Mouse (Mus musculus): Measurements from ENCODE around the gene Pbld1. TPM values are rescaled to one million over a fixed set of nuclear protein-coding genes. Genes with fewer than 3 reads are reported as not detected.
"Not testable (repeated sequence)": the region's sequence is repeated elsewhere in the genome, so short reads cannot be mapped to it uniquely, and the experiment has no call there.

Pbld1 gene
- polyA plus RNA-seq, 1 experiment from 2014 or later: 0.96 TPM

GRCm38 (mm10) chr10:63053007-63053406 lies 7.0 kb upstream of the Pbld1 start:
- ATAC-seq (ENCODE audit: low FRiP score): no peak

GRCm38 (mm10) chr10:63054071-63054470 lies 5.9 kb upstream of the Pbld1 start:
- DNase-seq (ENCODE audit: low spot score, missing footprints); H3K27me3 ChIP-seq (ENCODE audit: control insufficient read depth, insufficient read depth, low read length); H3K4me2 ChIP-seq; H3K27ac ChIP-seq (ENCODE audit: low read depth, low read length); H3K9me3 ChIP-seq (ENCODE audit: control insufficient read depth, low read length); ATAC-seq (ENCODE audit: low FRiP score); H3K4me1 ChIP-seq (ENCODE audit: control insufficient read depth, insufficient read depth, low read length); H3K9ac ChIP-seq (ENCODE audit: low read length); H3K4me3 ChIP-seq (ENCODE audit: low read depth, low read length); H3K36me3 ChIP-seq (ENCODE audit: control insufficient read depth, insufficient read depth, low read length): not testable (repeated sequence)
- 88% methylated on average over 6 of the region's 6 CpGs for WGBS

More at GRCm38 (mm10) chr10:63053007-63053406, 7.0 kb upstream of the Pbld1 start:
- 61% methylated on average over 6 of the region's 6 CpGs for WGBS
- Histone ChIP-seq H3K27me3 (ENCODE audit: control insufficient read depth, insufficient read depth, low read length) (no peaks in the 10 kb centered on the region), H3K9ac (ENCODE audit: low read length) (no peak overlapping the region), H3K27ac (ENCODE audit: low read depth, low read length) (no peak overlapping the region), H3K4me2 (no peak overlapping the region), H3K36me3 (ENCODE audit: control insufficient read depth, insufficient read depth, low read length) (no peaks in the 10 kb centered on the region), H3K9me3 (ENCODE audit: control insufficient read depth, low read length) (no peaks in the 10 kb centered on the region), H3K4me1 (ENCODE audit: control insufficient read depth, insufficient read depth, low read length) (no peaks in the 10 kb centered on the region), H3K4me3 (ENCODE audit: low read depth, low read length) (no peak overlapping the region)
- DNase-seq (ENCODE audit: low spot score, missing footprints): no peak

- H3K4me3 ChIP-seq (ENCODE audit: low read depth, low read length): no peak overlapping the region
- peak; percentile 8 for DNase-seq (ENCODE audit: low spot score, missing footprints)
- ATAC-seq (ENCODE audit: low FRiP score): no peak
- no peaks in the 10 kb centered on the region for H3K4me1 ChIP-seq (ENCODE audit: control insufficient read depth, insufficient read depth, low read length)
- H3K36me3 ChIP-seq (ENCODE audit: control insufficient read depth, insufficient read depth, low read length): no peaks in the 10 kb centered on the region
- 69% methylated on average over 2 of the region's 2 CpGs for WGBS
- H3K9ac ChIP-seq (ENCODE audit: low read length): no peak overlapping the region
- no peaks in the 10 kb centered on the region for H3K27me3 ChIP-seq (ENCODE audit: control insufficient read depth, insufficient read depth, low read length)
- no peaks in the 10 kb centered on the region for H3K9me3 ChIP-seq (ENCODE audit: control insufficient read depth, low read length)
- no peak overlapping the region for H3K27ac ChIP-seq (ENCODE audit: low read depth, low read length)
- H3K4me2 ChIP-seq: no peak overlapping the region
Observed at GRCm38 (mm10) chr10:63054586-63054985, 5.4 kb upstream of the Pbld1 start.

- no peaks in the 10 kb centered on the region for H3K9me3 ChIP-seq (ENCODE audit: control insufficient read depth, low read length)
- H3K36me3 ChIP-seq (ENCODE audit: control insufficient read depth, insufficient read depth, low read length): no peaks in the 10 kb centered on the region
- DNase-seq (ENCODE audit: low spot score, missing footprints): no peak
- no peak for ATAC-seq (ENCODE audit: low FRiP score)
- H3K4me2 ChIP-seq: no peak overlapping the region
- no peaks in the 10 kb centered on the region for H3K27me3 ChIP-seq (ENCODE audit: control insufficient read depth, insufficient read depth, low read length)
- H3K9ac ChIP-seq (ENCODE audit: low read length): no peak overlapping the region
- H3K4me1 ChIP-seq (ENCODE audit: control insufficient read depth, insufficient read depth, low read length): no peaks in the 10 kb centered on the region
- no peak overlapping the region for H3K4me3 ChIP-seq (ENCODE audit: low read depth, low read length)
- WGBS: 45% methylated on average over 24 of the region's 24 CpGs
- no peak overlapping the region for H3K27ac ChIP-seq (ENCODE audit: low read depth, low read length)
Observed at GRCm38 (mm10) chr10:63056966-63057750, 2.8 kb upstream of the Pbld1 start.

GRCm38 (mm10) chr10:63060406-63060805 lies 444 bp downstream of the Pbld1 start:
- no peak overlapping the region for H3K4me3 ChIP-seq (ENCODE audit: low read depth, low read length)
- no peaks in the 10 kb centered on the region for H3K36me3 ChIP-seq (ENCODE audit: control insufficient read depth, insufficient read depth, low read length)
- no peak overlapping the region for H3K27ac ChIP-seq (ENCODE audit: low read depth, low read length)
- H3K9ac ChIP-seq (ENCODE audit: low read length): no peak overlapping the region
- no peak overlapping the region for H3K4me2 ChIP-seq
- no peaks in the 10 kb centered on the region for H3K27me3 ChIP-seq (ENCODE audit: control insufficient read depth, insufficient read depth, low read length)
- no peaks in the 10 kb centered on the region for H3K4me1 ChIP-seq (ENCODE audit: control insufficient read depth, insufficient read depth, low read length)
- 81% methylated on average over 11 of the region's 11 CpGs for WGBS
- H3K9me3 ChIP-seq (ENCODE audit: control insufficient read depth, low read length): no peaks in the 10 kb centered on the region
- ATAC-seq (ENCODE audit: low FRiP score) (no peak), DNase-seq (ENCODE audit: low spot score, missing footprints) (no peak)

- H3K4me3 ChIP-seq (ENCODE audit: low read depth, low read length): no peak overlapping the region
- H3K27me3 ChIP-seq (ENCODE audit: control insufficient read depth, insufficient read depth, low read length): no peaks in the 10 kb centered on the region
- H3K27ac ChIP-seq (ENCODE audit: low read depth, low read length): no peak overlapping the region
- H3K9me3 ChIP-seq (ENCODE audit: control insufficient read depth, low read length): no peaks in the 10 kb centered on the region
- DNase-seq (ENCODE audit: low spot score, missing footprints) (no peak), ATAC-seq (ENCODE audit: low FRiP score) (no peak)
- no peak overlapping the region for H3K9ac ChIP-seq (ENCODE audit: low read length)
- no peak overlapping the region for H3K4me2 ChIP-seq
- H3K36me3 ChIP-seq (ENCODE audit: control insufficient read depth, insufficient read depth, low read length): no peaks in the 10 kb centered on the region
- WGBS: 79% methylated on average over 12 of the region's 12 CpGs
- H3K4me1 ChIP-seq (ENCODE audit: control insufficient read depth, insufficient read depth, low read length): no peaks in the 10 kb centered on the region
Observed at GRCm38 (mm10) chr10:63061266-63061665, 1.3 kb downstream of the Pbld1 start.

GRCm38 (mm10) chr10:63062696-63063095 lies 2.7 kb downstream of the Pbld1 start:
- no peak for DNase-seq (ENCODE audit: low spot score, missing footprints)
- Histone ChIP-seq H3K9me3 (ENCODE audit: control insufficient read depth, low read length) (no peaks in the 10 kb centered on the region), H3K27me3 (ENCODE audit: control insufficient read depth, insufficient read depth, low read length) (no peaks in the 10 kb centered on the region), H3K36me3 (ENCODE audit: control insufficient read depth, insufficient read depth, low read length) (no peaks in the 10 kb centered on the region), H3K9ac (ENCODE audit: low read length) (no peak overlapping the region), H3K4me3 (ENCODE audit: low read depth, low read length) (no peak overlapping the region), H3K4me2 (no peak overlapping the region), H3K4me1 (ENCODE audit: control insufficient read depth, insufficient read depth, low read length) (no peaks in the 10 kb centered on the region), H3K27ac (ENCODE audit: low read depth, low read length) (no peak overlapping the region)
- 98% methylated on average over 5 of the region's 5 CpGs for WGBS
- no peak for ATAC-seq (ENCODE audit: low FRiP score)

- H3K4me3 ChIP-seq (ENCODE audit: low read depth, low read length): no peak overlapping the region
- DNase-seq (ENCODE audit: low spot score, missing footprints) (peak; percentile 65), ATAC-seq (ENCODE audit: low FRiP score) (0 out of 2 replicates have a peak, but pooled peaks have one; percentile 30)
- H3K36me3 ChIP-seq (ENCODE audit: control insufficient read depth, insufficient read depth, low read length): no peaks in the 10 kb centered on the region
- H3K4me1 ChIP-seq (ENCODE audit: control insufficient read depth, insufficient read depth, low read length): no peaks in the 10 kb centered on the region
- H3K9me3 ChIP-seq (ENCODE audit: control insufficient read depth, low read length): no peaks in the 10 kb centered on the region
- H3K9ac ChIP-seq (ENCODE audit: low read length): no peak overlapping the region
- H3K4me2 ChIP-seq: no peak overlapping the region
- 71% methylated on average over 7 of the region's 7 CpGs for WGBS
- H3K27ac ChIP-seq (ENCODE audit: low read depth, low read length): no peak overlapping the region
- H3K27me3 ChIP-seq (ENCODE audit: control insufficient read depth, insufficient read depth, low read length): no peaks in the 10 kb centered on the region
Observed at GRCm38 (mm10) chr10:63063365-63063764, 3.4 kb downstream of the Pbld1 start.

- Histone ChIP-seq H3K9ac (ENCODE audit: low read length) (no peak overlapping the region), H3K27me3 (ENCODE audit: control insufficient read depth, insufficient read depth, low read length) (no peaks in the 10 kb centered on the region), H3K27ac (ENCODE audit: low read depth, low read length) (no peak overlapping the region), H3K4me1 (ENCODE audit: control insufficient read depth, insufficient read depth, low read length) (no peaks in the 10 kb centered on the region), H3K9me3 (ENCODE audit: control insufficient read depth, low read length) (no peaks in the 10 kb centered on the region), H3K4me3 (ENCODE audit: low read depth, low read length) (no peak overlapping the region), H3K36me3 (ENCODE audit: control insufficient read depth, insufficient read depth, low read length) (no peaks in the 10 kb centered on the region), H3K4me2 (no peak overlapping the region)
- ATAC-seq (ENCODE audit: low FRiP score) (no peak), DNase-seq (ENCODE audit: low spot score, missing footprints) (no peak)
- WGBS: 83% methylated on average over 9 of the region's 9 CpGs
Observed at GRCm38 (mm10) chr10:63064516-63064915, 4.6 kb downstream of the Pbld1 start.
